Mouse (Mus musculus) liver, postnatal 0 days (tissue): Measurements from ENCODE around the gene Cnst. TPM values are rescaled to one million over a fixed set of nuclear protein-coding genes. Genes with fewer than 3 reads are reported as not detected.

ENCODE experiments used
- ATAC-seq: fragments of 200-750 bp; cut with Nextera tagmentation; 2 replicates; pipeline ENCODE4 v1.8.0; 2017; ENCODE audit warnings: mild to moderate bottlenecking, moderate library complexity
- DNase-seq: peaks from one replicate; pipeline ENCODE4 v3.0.0-alpha.2; 2016
- H3K27ac ChIP-seq: fragments of 300-500 bp; sonication (generic); 2 replicates; pipeline ENCODE4 v1.5.1; 2014; ENCODE audit warnings: antibody characterized with exemption, moderate library complexity, mild to moderate bottlenecking, low read depth
- H3K27me3 ChIP-seq: fragments of 300-500 bp; sonication (generic); 2 replicates; pipeline ENCODE4 v1.6.1; 2014; ENCODE audit warnings: low read length, control low read depth, mixed read lengths; ENCODE audit not compliant: insufficient read depth
- H3K36me3 ChIP-seq: fragments of 300-500 bp; sonication (generic); replicated peaks from 2 replicates; pipeline ENCODE4 v1.6.1; 2014; ENCODE audit warnings: mild to moderate bottlenecking, control low read depth, low read length, moderate library complexity, mixed read lengths; ENCODE audit not compliant: insufficient read depth
- H3K4me1 ChIP-seq: fragments of 300-500 bp; sonication (generic); 2 replicates; pipeline ENCODE4 v1.6.1; 2014; ENCODE audit warnings: antibody characterized with exemption, mild to moderate bottlenecking, control low read depth; ENCODE audit not compliant: insufficient read depth
- H3K4me2 ChIP-seq: fragments of 300-500 bp; sonication (generic); 2 replicates; pipeline ENCODE4 v1.6.1; 2014; ENCODE audit warnings: low read depth, mild to moderate bottlenecking, low read length, moderate library complexity, mixed read lengths
- H3K4me3 ChIP-seq: fragments of 300-500 bp; sonication (generic); 2 replicates; pipeline ENCODE4 v1.5.1; 2014; ENCODE audit warnings: low read depth, low read length
- H3K9ac ChIP-seq: fragments of 300-500 bp; sonication (generic); replicated peaks from 2 replicates; pipeline ENCODE4 v1.6.1; 2014; ENCODE audit warnings: mild to moderate bottlenecking, moderate library complexity
- H3K9me3 ChIP-seq: fragments of 300-500 bp; sonication (generic); 2 replicates; pipeline ENCODE4 v1.6.1; 2016; ENCODE audit warnings: mild to moderate bottlenecking, control low read depth, low read length, mixed read lengths
- CTCF ChIP-seq: sonication (generic); IDR thresholded peaks from 2 replicates; pipeline ENCODE4 v1.5.1; 2016; ENCODE audit warnings: antibody characterized with exemption, low read depth
- EP300 ChIP-seq: IDR thresholded peaks from 2 replicates; pipeline ENCODE4 v1.6.1; 2016; ENCODE audit warnings: antibody characterized with exemption, low read depth, mild to moderate bottlenecking
- WGBS: fragments of 180-500 bp; shearing (Covaris S2); extraction: QIAGEN DNeasy Blood & Tissue Kit; methylation state at CpG from one replicate; pipeline ENCODE4 v1.1.7; 2014; ENCODE audit not compliant: insufficient replicate concordance; 5-methylcytosine and 5-hydroxymethylcytosine counted together
- polyA plus RNA-seq: library from polyadenylated mRNA; unstranded; fragments of >200 nt; fragmentation: Nextera tagmentation; extraction: Ambion mirVana; gene quantifications from 2 replicates; pipeline ENCODE4 v1.2.1, GENCODE M21; 2015

Gene Cnst
- polyA plus RNA-seq, 1 experiment from 2014 or later, result 5.8 TPM

- H3K27me3 ChIP-seq, result no peaks in the 10 kb centered on the region
- H3K9ac ChIP-seq, result no peak overlapping the region
- no peak overlapping the region for H3K27ac ChIP-seq
- WGBS, result 67% methylated on average over 6 of the region's 6 CpGs
- no peaks in the 10 kb centered on the region for H3K9me3 ChIP-seq
- DNase-seq (no peak), ATAC-seq (no peak)
- H3K4me2 ChIP-seq, result no peak overlapping the region
- no peak overlapping the region for H3K4me3 ChIP-seq
- H3K36me3 ChIP-seq, result no peaks in the 10 kb centered on the region
- TF ChIP-seq CTCF, result no peak
- TF ChIP-seq EP300, result no peak
- peaks cover 7% of the 10 kb centered on the region for H3K4me1 ChIP-seq
Measured at GRCm38 (mm10) chr1:179573650-179574206, 27.6 kb downstream of the Cnst start.

- Histone ChIP-seq H3K36me3 (peaks cover 19% of the 10 kb centered on the region), H3K9me3 (no peaks in the 10 kb centered on the region), H3K27me3 (no peaks in the 10 kb centered on the region), H3K9ac (no peak overlapping the region), H3K4me1 (peaks cover 5% of the 10 kb centered on the region; the same call in 1 of the 2 replicates), H3K4me3 (no peak overlapping the region), H3K4me2 (no peak overlapping the region), H3K27ac (no peak overlapping the region)
- no peak for DNase-seq
- WGBS, result 44% methylated on average over 6 of the region's 6 CpGs
- no peak for ATAC-seq
- no peak for TF ChIP-seq CTCF
- no peak for TF ChIP-seq EP300
Measured at GRCm38 (mm10) chr1:179578625-179579024, 32.5 kb downstream of the Cnst start.

GRCm38 (mm10) chr1:179580200-179580599, 34.0 kb downstream of the Cnst start:
- Histone ChIP-seq H3K27ac (no peak overlapping the region), H3K36me3 (peaks cover 19% of the 10 kb centered on the region), H3K4me2 (no peak overlapping the region), H3K4me3 (no peak overlapping the region), H3K9ac (no peak overlapping the region), H3K9me3 (no peaks in the 10 kb centered on the region), H3K27me3 (no peaks in the 10 kb centered on the region), H3K4me1 (peaks cover 5% of the 10 kb centered on the region; the same call in 1 of the 2 replicates)
- TF ChIP-seq CTCF, result no peak
- TF ChIP-seq EP300, result no peak
- ATAC-seq (no peak), DNase-seq (no peak)
- 39% methylated on average over 8 of the region's 8 CpGs for WGBS

- DNase-seq (no peak), ATAC-seq (no peak)
- peaks cover 19% of the 10 kb centered on the region for H3K36me3 ChIP-seq
- H3K9me3 ChIP-seq, result no peaks in the 10 kb centered on the region
- TF ChIP-seq CTCF, result no peak
- TF ChIP-seq EP300, result no peak
- H3K4me3 ChIP-seq, result no peak overlapping the region
- H3K27me3 ChIP-seq, result no peaks in the 10 kb centered on the region
- H3K4me2 ChIP-seq, result no peak overlapping the region
- 85% methylated on average over 10 of the region's 10 CpGs for WGBS
- H3K9ac ChIP-seq, result no peak overlapping the region
- H3K4me1 ChIP-seq, result peaks cover 9% of the 10 kb centered on the region; the same call in 1 of the 2 replicates
- no peak overlapping the region for H3K27ac ChIP-seq
Measured at GRCm38 (mm10) chr1:179581422-179581821, 35.3 kb downstream of the Cnst start.

DNA sequence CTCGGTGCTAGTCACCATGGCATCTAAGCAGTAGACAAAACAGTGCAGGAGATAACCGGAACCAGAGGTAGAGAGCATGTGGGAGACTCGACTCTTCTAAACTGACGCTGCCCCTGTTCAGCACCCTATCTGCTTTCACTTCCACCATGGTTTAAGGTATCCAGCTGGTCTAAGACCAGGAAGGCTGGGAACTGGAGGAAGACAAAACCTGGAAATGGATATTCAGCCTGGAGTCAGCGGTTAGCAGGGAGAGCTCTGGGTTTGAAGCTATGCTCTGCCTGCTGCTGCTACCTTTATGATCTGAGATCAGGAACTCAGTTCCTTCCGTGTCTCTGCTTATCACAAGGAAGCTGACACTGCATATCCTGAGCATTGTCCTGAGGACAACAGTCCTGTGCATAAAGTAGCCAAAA, 35.9 kb downstream of the Cnst start:
- ATAC-seq, result peak; percentile 34
- Histone ChIP-seq H3K9me3 (no peaks in the 10 kb centered on the region), H3K4me1 (peaks cover 15% of the 10 kb centered on the region), H3K27me3 (no peaks in the 10 kb centered on the region), H3K9ac (no peak overlapping the region), H3K36me3 (peaks cover 19% of the 10 kb centered on the region), H3K27ac (peak overlapping the region; percentile 19; the same call in 1 of the 2 replicates), H3K4me2 (no peak overlapping the region), H3K4me3 (no peak overlapping the region)
- WGBS, result 27% methylated on average over 6 of the region's 6 CpGs
- TF ChIP-seq EP300, result no peak
- TF ChIP-seq CTCF, result no peak
- no peak for DNase-seq

- ATAC-seq (no peak), DNase-seq (no peak)
- TF ChIP-seq CTCF (no peak), EP300 (no peak)
- no peak overlapping the region for H3K4me3 ChIP-seq
- peaks cover 19% of the 10 kb centered on the region for H3K36me3 ChIP-seq
- H3K9me3 ChIP-seq, result no peaks in the 10 kb centered on the region
- H3K9ac ChIP-seq, result no peak overlapping the region
- peaks cover 21% of the 10 kb centered on the region for H3K4me1 ChIP-seq
- WGBS, result 63% methylated on average over 3 of the region's 3 CpGs
- H3K4me2 ChIP-seq, result no peak overlapping the region
- H3K27me3 ChIP-seq, result no peaks in the 10 kb centered on the region
- H3K27ac ChIP-seq, result no peak overlapping the region
Measured at GRCm38 (mm10) chr1:179583090-179583489, 36.9 kb downstream of the Cnst start.
